Mouse (Mus musculus) ZHBTc4 (cell line): Measurements from ENCODE around the gene Abhd17b.

Experiments
- DNase-seq: peaks from one replicate; pipeline ENCODE4 v3.0.0-alpha.2; 2011; ENCODE audit warnings: low read depth, low spot score

The Abhd17b gene

DNA sequence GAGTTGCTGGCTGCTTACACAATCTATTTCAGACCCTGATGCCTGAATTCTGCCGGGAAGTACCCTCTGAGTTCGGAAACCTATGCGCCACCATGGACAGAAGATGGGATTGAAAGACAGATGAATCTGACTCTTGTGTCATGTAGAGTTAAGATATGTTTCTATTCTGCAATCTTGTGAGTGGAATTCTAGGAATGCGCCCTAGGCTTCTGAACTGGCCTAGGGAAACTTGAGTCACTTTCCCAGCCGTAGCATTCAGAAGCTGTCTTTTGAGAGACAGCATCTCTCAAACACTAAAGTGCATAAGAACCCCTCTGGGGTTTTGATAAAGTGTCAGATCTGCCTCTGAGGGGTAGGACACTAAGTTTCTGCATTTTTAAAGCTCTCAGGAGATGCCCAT lies 78.9 kb downstream of the Abhd17b start:
- DNase-seq = no peak

- no peak for DNase-seq
Measured at GRCm38 (mm10) chr19:21733176-21733575, 80.2 kb downstream of the Abhd17b start.

- DNase-seq = no peak
Measured at GRCm38 (mm10) chr19:21734112-21734511, 81.1 kb downstream of the Abhd17b start.
